Mouse (Mus musculus) forebrain, embryonic 14.5 days (tissue): Measurements from ENCODE around the gene Ubtf. TPM values are rescaled to one million over a fixed set of nuclear protein-coding genes. Genes with fewer than 3 reads are reported as not detected.
A peak's percentile ranks its signal among the peaks of the same experiment; 100 is the strongest.
"Not testable (repeated sequence)": the region's sequence is repeated elsewhere in the genome, so short reads cannot be mapped to it uniquely, and the experiment has no call there.

ENCODE experiments used
- ATAC-seq: fragments of 200-750 bp; cut with Nextera tagmentation; 2 replicates; pipeline ENCODE4 v1.8.0; 2017; ENCODE audit warnings: mild to moderate bottlenecking, moderate library complexity
- DNase-seq: peaks from one replicate; pipeline ENCODE4 v3.0.0-alpha.2; 2015; ENCODE audit warnings: low spot score
- H3K27ac ChIP-seq: fragments of 300-500 bp; sonication (generic); 2 replicates; pipeline ENCODE4 v1.5.1; 2014; ENCODE audit warnings: low read depth, mild to moderate bottlenecking, control low read depth, low read length, moderate library complexity
- H3K27me3 ChIP-seq: fragments of 300-500 bp; sonication (generic); replicated peaks from 2 replicates; pipeline ENCODE4 v1.6.1; 2014; ENCODE audit warnings: low read length, control low read depth, mixed read lengths; ENCODE audit not compliant: control insufficient read depth, insufficient read depth
- H3K36me3 ChIP-seq: fragments of 300-500 bp; sonication (generic); 2 replicates; pipeline ENCODE4 v1.6.1; 2014; ENCODE audit warnings: low read length, control low read depth; ENCODE audit not compliant: control insufficient read depth, insufficient read depth
- H3K4me1 ChIP-seq: fragments of 300-500 bp; sonication (generic); 2 replicates; pipeline ENCODE4 v1.6.1; 2014; ENCODE audit warnings: antibody characterized with exemption, low read length, control low read depth; ENCODE audit not compliant: control insufficient read depth, insufficient read depth
- H3K4me2 ChIP-seq: fragments of 300-500 bp; sonication (generic); 2 replicates; pipeline ENCODE4 v1.6.1; 2014; ENCODE audit warnings: mild to moderate bottlenecking, control low read depth, low read length
- H3K4me3 ChIP-seq: fragments of 300-500 bp; sonication (generic); 2 replicates; pipeline ENCODE4 v1.5.1; 2014; ENCODE audit warnings: low read depth, low read length, control low read depth
- H3K9ac ChIP-seq: fragments of 300-500 bp; sonication (generic); 2 replicates; pipeline ENCODE4 v1.6.1; 2014; ENCODE audit warnings: mild to moderate bottlenecking, low read length, control low read depth, moderate library complexity
- H3K9me3 ChIP-seq: fragments of 300-500 bp; sonication (generic); replicated peaks from 2 replicates; pipeline ENCODE4 v1.6.1; 2016; ENCODE audit warnings: low read length, control low read depth, mixed read lengths; ENCODE audit not compliant: control insufficient read depth
- WGBS: fragments of 180-500 bp; shearing (Covaris S2); extraction: QIAGEN DNeasy Blood & Tissue Kit; methylation state at CpG from one replicate; pipeline ENCODE4 v1.1.7; 2014; 5-methylcytosine and 5-hydroxymethylcytosine counted together
- polyA plus RNA-seq: library from polyadenylated mRNA; unstranded; fragments of >200 nt; fragmentation: Nextera tagmentation; extraction: Ambion mirVana; gene quantifications from 2 replicates; pipeline ENCODE4 v1.2.1, GENCODE M21; 2014

Ubtf gene
- polyA plus RNA-seq, 1 experiment from 2014 or later = 74.5 TPM

GRCm38 (mm10) chr11:102288913-102289312 is 30.6 kb downstream of the Ubtf start:
- Histone ChIP-seq H3K36me3 (peaks cover 67% of the 10 kb centered on the region), H3K9me3 (no peaks in the 10 kb centered on the region), H3K27me3 (no peaks in the 10 kb centered on the region), H3K9ac (no peak overlapping the region), H3K4me3 (no peak overlapping the region), H3K4me1 (peaks cover 8% of the 10 kb centered on the region), H3K27ac (no peak overlapping the region), H3K4me2 (no peak overlapping the region)
- 78% methylated on average over 2 of the region's 2 CpGs for WGBS
- no peak for DNase-seq
- no peak for ATAC-seq

DNA sequence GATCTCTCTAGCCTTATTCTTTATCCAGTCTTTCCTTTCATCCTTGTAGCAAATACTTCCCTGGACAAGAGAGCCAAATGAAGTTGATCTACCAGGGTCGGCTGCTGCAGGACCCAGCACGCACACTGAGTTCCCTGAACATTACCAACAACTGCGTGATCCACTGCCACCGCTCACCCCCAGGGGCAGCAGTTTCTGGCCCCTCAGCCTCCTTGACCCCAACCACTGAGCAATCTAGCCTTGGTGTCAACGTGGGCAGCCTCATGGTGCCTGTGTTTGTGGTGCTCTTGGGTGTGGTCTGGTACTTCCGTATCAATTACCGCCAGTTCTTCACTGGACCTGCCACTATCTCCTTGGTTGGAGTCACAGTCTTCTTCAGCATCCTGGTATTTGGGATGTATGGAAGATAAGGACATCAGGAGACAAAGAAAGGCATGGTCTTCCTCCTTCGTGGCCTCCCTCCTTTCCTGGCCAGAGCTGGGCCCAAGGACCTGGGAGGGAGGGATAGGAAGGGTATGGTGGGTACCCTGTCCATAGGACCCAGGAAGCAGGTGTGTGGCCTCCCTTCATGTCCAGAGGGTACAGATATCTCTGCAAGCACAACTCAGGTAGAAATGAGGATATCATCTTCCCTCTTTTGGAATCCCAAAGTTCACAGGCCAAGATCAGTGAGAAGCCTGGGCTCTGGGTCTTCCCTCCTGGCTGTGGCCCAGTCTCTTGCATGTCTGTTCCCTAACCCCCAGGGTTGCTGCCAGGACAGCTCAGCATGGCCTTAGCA is 31.3 kb downstream of the Ubtf start:
- Histone ChIP-seq H3K36me3 (peaks cover 61% of the 10 kb centered on the region), H3K27ac (no peak overlapping the region), H3K27me3 (no peaks in the 10 kb centered on the region), H3K9me3 (no peaks in the 10 kb centered on the region), H3K9ac (no peak overlapping the region), H3K4me3 (no peak overlapping the region), H3K4me1 (peaks cover 8% of the 10 kb centered on the region), H3K4me2 (no peak overlapping the region)
- DNase-seq = no peak
- 85% methylated on average over 8 of the region's 8 CpGs for WGBS
- no peak for ATAC-seq

GRCm38 (mm10) chr11:102287485-102287884 is 32.1 kb downstream of the Ubtf start:
- H3K9ac ChIP-seq = no peak overlapping the region
- no peak for DNase-seq

GRCm38 (mm10) chr11:102285095-102285834 is 34.3 kb downstream of the Ubtf start:
- 6% methylated on average over 31 of the region's 31 CpGs for WGBS
- Histone ChIP-seq H3K27ac (peak overlapping the region; percentile 76), H3K9ac (peak overlapping the region; percentile 75), H3K4me2 (peak overlapping the region; percentile 87), H3K27me3 (no peaks in the 10 kb centered on the region), H3K36me3 (peaks cover 32% of the 10 kb centered on the region), H3K4me3 (peak overlapping the region; percentile 54), H3K9me3 (no peaks in the 10 kb centered on the region), H3K4me1 (peaks cover 8% of the 10 kb centered on the region)
- ATAC-seq = peak; percentile 78
- DNase-seq = no peak

More at GRCm38 (mm10) chr11:102287485-102287884, 32.1 kb downstream of the Ubtf start:
- H3K9me3 ChIP-seq = no peaks in the 10 kb centered on the region
- H3K27ac ChIP-seq = no peak overlapping the region
- H3K4me3 ChIP-seq = no peak overlapping the region
- no peak overlapping the region for H3K4me2 ChIP-seq
- H3K27me3 ChIP-seq = no peaks in the 10 kb centered on the region
- 91% methylated on average over 8 of the region's 8 CpGs for WGBS
- H3K36me3 ChIP-seq = peaks cover 54% of the 10 kb centered on the region
- peaks cover 8% of the 10 kb centered on the region for H3K4me1 ChIP-seq
- no peak for ATAC-seq

DNA sequence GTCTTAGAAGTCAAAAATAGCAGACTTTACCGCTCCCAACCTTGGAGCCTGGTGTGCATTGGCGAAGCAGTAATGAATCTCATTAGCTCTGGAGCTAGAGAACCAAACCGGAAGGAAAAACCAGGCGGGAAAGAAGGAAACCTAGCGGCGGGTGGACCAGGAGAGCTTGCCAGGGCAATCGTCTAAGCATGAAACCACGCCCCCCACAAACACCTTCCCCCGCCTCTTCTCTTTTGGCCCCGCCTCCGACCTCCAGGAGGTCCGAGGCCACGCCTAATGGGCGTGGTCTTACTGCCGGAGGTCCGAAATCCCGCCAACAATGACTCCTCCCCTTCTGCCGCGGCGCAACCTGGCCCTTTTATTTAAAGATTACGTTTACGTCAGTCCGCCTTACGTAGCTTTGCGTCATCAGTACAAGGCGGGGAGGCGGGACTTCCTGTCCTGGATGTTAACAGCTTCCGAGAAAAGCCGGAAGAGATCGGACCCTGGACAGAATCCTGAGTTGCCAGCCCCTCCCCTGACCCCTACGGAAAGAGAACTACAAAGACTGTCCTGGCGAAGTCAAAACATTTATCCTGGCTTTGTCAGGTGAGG is 34.9 kb downstream of the Ubtf start, which contains the start of gene Tmub2:
Tmub2 (plus strand) TSS at position 431 of the 594 bp plus-strand sequence.
- H3K4me1 ChIP-seq = peaks cover 8% of the 10 kb centered on the region
- DNase-seq (peak; percentile 99), ATAC-seq (peak; percentile 94)
- peak within 1 kb of the TSS; percentile 87 for H3K4me2 ChIP-seq
- H3K27me3 ChIP-seq = no peaks in the 10 kb centered on the region
- H3K9me3 ChIP-seq = no peaks in the 10 kb centered on the region
- peak within 1 kb of the TSS; percentile 76 for H3K27ac ChIP-seq
- peak within 1 kb of the TSS; percentile 75 for H3K9ac ChIP-seq
- H3K4me3 ChIP-seq = peak within 1 kb of the TSS; percentile 54
- 1% methylated on average over 32 of the region's 32 CpGs for WGBS
- peaks cover 26% of the 10 kb centered on the region for H3K36me3 ChIP-seq

GRCm38 (mm10) chr11:102283922-102284321 is 35.6 kb downstream of the Ubtf start:
- Histone ChIP-seq H3K27me3 (no peaks in the 10 kb centered on the region), H3K4me1 (peaks cover 8% of the 10 kb centered on the region), H3K4me3 (peak overlapping the region; percentile 54; the same call in 1 of the 2 replicates), H3K4me2 (peak overlapping the region; percentile 87), H3K9ac (no peak overlapping the region), H3K27ac (peak overlapping the region; percentile 76; the same call in 1 of the 2 replicates), H3K36me3 (peaks cover 19% of the 10 kb centered on the region), H3K9me3 (no peaks in the 10 kb centered on the region)
- WGBS = 91% methylated on average over 6 of the region's 6 CpGs
- ATAC-seq (no peak), DNase-seq (no peak)

DNA sequence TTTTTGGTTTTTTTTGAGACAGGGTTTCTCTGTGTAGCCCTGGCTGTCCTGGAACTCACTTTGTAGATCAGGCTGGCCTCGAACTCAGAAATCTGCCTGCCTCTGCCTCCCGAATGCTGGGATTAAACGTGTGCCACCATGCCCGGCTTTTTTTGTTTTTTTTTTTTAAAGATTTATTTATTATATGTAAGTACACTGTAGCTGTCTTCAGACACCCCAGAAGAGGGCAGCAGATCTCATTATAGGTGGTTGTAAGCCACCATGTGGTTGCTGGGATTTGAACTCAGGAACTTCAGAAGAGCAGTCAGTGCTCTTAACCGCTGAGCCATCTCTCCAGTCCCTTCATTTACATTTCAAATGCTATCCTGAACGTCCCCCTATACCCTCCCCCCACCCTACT is 39.3 kb downstream of the Ubtf start:
- not testable (repeated sequence) for DNase-seq, H3K36me3 ChIP-seq, H3K4me1 ChIP-seq, H3K9ac ChIP-seq, H3K4me3 ChIP-seq, H3K27ac ChIP-seq, H3K9me3 ChIP-seq, ATAC-seq, H3K27me3 ChIP-seq, H3K4me2 ChIP-seq
- WGBS = 76% methylated on average over 6 of the region's 6 CpGs

GRCm38 (mm10) chr11:102279595-102279994 is 39.9 kb downstream of the Ubtf start:
- DNase-seq (no peak), ATAC-seq (no peak)
- H3K4me2 ChIP-seq = no peak overlapping the region
- 87% methylated on average over 3 of the region's 3 CpGs for whole genome bisulfite sequencing
- no peaks in the 10 kb centered on the region for H3K9me3 ChIP-seq
- no peak overlapping the region for H3K4me3 ChIP-seq
- 0 out of 2 replicates have a peak, but pooled peaks cover 5% of the 10 kb centered on the region for H3K27me3 ChIP-seq
- H3K36me3 ChIP-seq = no peaks in the 10 kb centered on the region
- no peak overlapping the region for H3K27ac ChIP-seq
- H3K9ac ChIP-seq = no peak overlapping the region
- H3K4me1 ChIP-seq = peaks cover 3% of the 10 kb centered on the region; the same call in 1 of the 2 replicates
